Mouse (Mus musculus) myocyte (in vitro differentiated cells): ENCODE measurements around the gene Cep44.

Experiments
- CEBPB ChIP-seq: IDR thresholded peaks from 2 replicates; pipeline ENCODE4 v1.6.1; 2011; ENCODE audit warnings: mild to moderate bottlenecking, moderate library complexity; ENCODE audit not compliant: poor library complexity, insufficient read depth, severe bottlenecking
- E2F4 ChIP-seq: IDR thresholded peaks from one replicate; pipeline ENCODE4 v1.6.1; 2011; ENCODE audit warnings: mild to moderate bottlenecking, control low read depth, moderate library complexity; ENCODE audit not compliant: insufficient read depth
- MAX ChIP-seq: IDR thresholded peaks from one replicate; pipeline ENCODE4 v1.6.1; 2011; ENCODE audit warnings: low read depth, mild to moderate bottlenecking, control low read depth
- MYOD1 ChIP-seq, 3 experiments: IDR thresholded peaks; one replicate each; pipeline ENCODE4 v1.6.1; 2011; ENCODE audit warnings: control low read depth in 2 of 3, low read depth in 2 of 3, mild to moderate bottlenecking in 2 of 3, moderate library complexity in 1 of 3; ENCODE audit not compliant: insufficient read length in 2 of 3, control insufficient read depth in 1 of 3
- MYOG ChIP-seq, 3 experiments: IDR thresholded peaks; one replicate each; pipeline ENCODE4 v1.6.1; 2011; ENCODE audit warnings: control low read depth in 2 of 3, low read depth in 2 of 3, mild to moderate bottlenecking in 2 of 3; ENCODE audit not compliant: insufficient read length in 2 of 3, control insufficient read depth in 1 of 3, insufficient read depth in 1 of 3
- POLR2A ChIP-seq: IDR thresholded peaks from one replicate; pipeline ENCODE4 v1.6.1; 2011; ENCODE audit warnings: low read depth, mild to moderate bottlenecking, control low read depth, moderate library complexity; ENCODE audit not compliant: insufficient read length
- POLR2AphosphoS2 ChIP-seq: IDR thresholded peaks from one replicate; pipeline ENCODE4 v1.6.1; 2011; ENCODE audit warnings: low read depth, control low read depth; ENCODE audit not compliant: insufficient read length
- REST ChIP-seq: IDR thresholded peaks from one replicate; pipeline ENCODE4 v1.6.1; 2011; ENCODE audit warnings: mild to moderate bottlenecking, control low read depth, moderate library complexity; ENCODE audit not compliant: insufficient read depth, insufficient read length
- SRF ChIP-seq: IDR thresholded peaks from one replicate; pipeline ENCODE4 v1.6.1; 2011; ENCODE audit warnings: low read depth; ENCODE audit not compliant: control insufficient read depth, insufficient read length
- TCF12 ChIP-seq: IDR thresholded peaks from one replicate; pipeline ENCODE4 v1.6.1; 2011; ENCODE audit warnings: mild to moderate bottlenecking, control low read depth; ENCODE audit not compliant: poor library complexity, insufficient read depth, severe bottlenecking
- TCF3 ChIP-seq: IDR thresholded peaks from one replicate; pipeline ENCODE4 v1.6.1; 2011; ENCODE audit warnings: low read depth, control low read depth; ENCODE audit not compliant: insufficient read length
- USF1 ChIP-seq: IDR thresholded peaks from one replicate; pipeline ENCODE4 v1.6.1; 2011; ENCODE audit warnings: low read depth, mild to moderate bottlenecking, control low read depth, moderate library complexity

GRCm38 (mm10) chr8:56582841-56583240 is 32.0 kb upstream of the Cep44 start:
- TF ChIP-seq POLR2A, result no peak
- TF ChIP-seq MYOG (IDR thresholded peaks at IDR 0.05; ENCODE audit: control insufficient read depth in 1 of 3, insufficient read depth in 1 of 3, insufficient read length in 2 of 3, low read depth in 2 of 3), result no peak
- TF ChIP-seq E2F4, result no peak
- TF ChIP-seq SRF, result no peak
- TF ChIP-seq MYOD1 (IDR thresholded peaks at IDR 0.05; ENCODE audit: control insufficient read depth in 1 of 3, insufficient read length in 2 of 3, low read depth in 2 of 3), result no peak
- TF ChIP-seq TCF12, result no peak
- no peak for TF ChIP-seq MAX
- TF ChIP-seq REST, result no peak
- TF ChIP-seq USF1, result no peak
- no peak for TF ChIP-seq POLR2AphosphoS2
- no peak for TF ChIP-seq TCF3
- no peak for TF ChIP-seq CEBPB
